Mouse (Mus musculus) thymus, adult 2 months (tissue): ENCODE data around the gene Grpel1. TPM values are rescaled to one million over a fixed set of nuclear protein-coding genes. Genes with fewer than 3 reads are reported as not detected.

Experiments
- DNase-seq: peaks from one replicate; pipeline ENCODE4 v3.0.0; 2021
- H3K27ac ChIP-seq: fragments of 200-500 bp; 2 replicates; pipeline ENCODE4 v1.5.1; 2012; ENCODE audit warnings: low read length, control low read depth; ENCODE audit not compliant: control insufficient read depth, insufficient read depth
- H3K27me3 ChIP-seq: fragments of 200-500 bp; 2 replicates; pipeline ENCODE4 v1.6.1; 2012; ENCODE audit warnings: mild to moderate bottlenecking, low read length, moderate library complexity, mixed read lengths; ENCODE audit not compliant: control insufficient read depth, insufficient read depth
- H3K36me3 ChIP-seq: fragments of 200-500 bp; 2 replicates; pipeline ENCODE4 v1.6.1; 2012; ENCODE audit warnings: mild to moderate bottlenecking, low read length, moderate library complexity; ENCODE audit not compliant: control insufficient read depth, insufficient read depth
- H3K4me1 ChIP-seq: fragments of 200-500 bp; replicated peaks from 2 replicates; pipeline ENCODE4 v1.6.1; 2012; ENCODE audit warnings: low read length; ENCODE audit not compliant: control insufficient read depth, insufficient read depth
- H3K4me3 ChIP-seq: fragments of 200-500 bp; 2 replicates; pipeline ENCODE4 v1.5.1; 2012; ENCODE audit warnings: mild to moderate bottlenecking, low read length, control low read depth, moderate library complexity; ENCODE audit not compliant: control insufficient read depth, insufficient read depth
- CTCF ChIP-seq: fragments of 200-500 bp; IDR thresholded peaks from 2 replicates; pipeline ENCODE4 v1.5.1; 2012; ENCODE audit warnings: mild to moderate bottlenecking, control low read depth, low read length, moderate library complexity, borderline replicate concordance; ENCODE audit not compliant: control insufficient read depth, poor library complexity, insufficient read depth; ENCODE audit errors: extremely low read depth
- POLR2A ChIP-seq: fragments of 200-500 bp; IDR thresholded peaks from 2 replicates; pipeline ENCODE4 v1.6.1; 2012; ENCODE audit warnings: mild to moderate bottlenecking, low read length, control low read depth, moderate library complexity; ENCODE audit not compliant: control insufficient read depth, poor library complexity, insufficient read depth; ENCODE audit errors: extremely low read depth
- WGBS: fragments of 180-500 bp; shearing (Covaris S2); methylation state at CpG from one replicate; pipeline ENCODE4 v1.1.7; 2018; 5-methylcytosine and 5-hydroxymethylcytosine counted together
- polyA plus RNA-seq: library from polyadenylated mRNA; depleted of rRNA; stranded (reverse); fragments of >200 nt; gene quantifications from 2 replicates; pipeline ENCODE4 v1.2.3, GENCODE M21; 2012; rRNA removed

Grpel1 gene
- 13.7 and 15.3 TPM in 2 replicates for polyA plus RNA-seq

- peaks cover 7% of the 10 kb centered on the region; the same call in 1 of the 2 replicates for H3K36me3 ChIP-seq
- H3K27ac ChIP-seq = peak within 1 kb of the TSS; percentile 12; the same call in 1 of the 2 replicates
- TF ChIP-seq CTCF (no peak), POLR2A (peak; percentile 81)
- peak; percentile 98 for DNase-seq
- H3K4me1 ChIP-seq = peaks cover 13% of the 10 kb centered on the region
- WGBS = under 1% methylated on average over 68 of the region's 68 CpGs
- no peaks in the 10 kb centered on the region for H3K27me3 ChIP-seq
- H3K4me3 ChIP-seq = peak within 1 kb of the TSS; percentile 90
These were observed at the start of gene Grpel1 for GRCm38 (mm10) chr5:36464709-36465661. TSS of gene Grpel1 (plus strand) at chr5:36464998.

- Histone ChIP-seq H3K4me1 (peaks cover 5% of the 10 kb centered on the region), H3K4me3 (no peak overlapping the region), H3K27me3 (no peaks in the 10 kb centered on the region), H3K36me3 (no peaks in the 10 kb centered on the region), H3K27ac (no peak overlapping the region)
- TF ChIP-seq POLR2A = no peak
- TF ChIP-seq CTCF = no peak
- no peak for DNase-seq
- 90% methylated on average over 3 of the region's 3 CpGs for WGBS
These were observed 44.9 kb upstream of the Grpel1 start for GRCm38 (mm10) chr5:36419861-36420260.

DNA sequence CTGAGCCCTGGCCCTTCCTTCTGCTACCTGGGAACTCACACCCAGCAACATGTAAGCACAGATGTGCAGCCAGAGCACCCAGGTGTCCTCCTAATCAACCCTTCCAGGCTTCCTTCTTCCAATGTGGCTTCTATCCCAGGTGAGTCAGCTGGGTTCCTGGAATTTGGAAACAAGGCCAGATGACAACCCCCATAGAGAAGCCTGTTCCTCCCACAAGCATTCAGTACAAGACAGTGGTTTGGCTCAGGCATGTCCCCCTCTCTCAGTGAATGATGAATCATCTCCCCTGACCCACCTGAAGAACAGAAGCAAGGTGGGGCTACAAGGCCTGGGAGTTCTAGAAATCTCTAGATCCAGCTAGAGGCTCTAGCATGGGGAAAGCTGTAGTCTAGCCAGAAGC lies 42.1 kb upstream of the Grpel1 start:
- no peaks in the 10 kb centered on the region; the same call in 1 of the 2 replicates for H3K27me3 ChIP-seq
- DNase-seq = no peak
- no peaks in the 10 kb centered on the region for H3K36me3 ChIP-seq
- no peak overlapping the region for H3K27ac ChIP-seq
- TF ChIP-seq POLR2A (no peak), CTCF (no peak)
- H3K4me3 ChIP-seq = no peak overlapping the region
- peaks cover 10% of the 10 kb centered on the region for H3K4me1 ChIP-seq

DNA sequence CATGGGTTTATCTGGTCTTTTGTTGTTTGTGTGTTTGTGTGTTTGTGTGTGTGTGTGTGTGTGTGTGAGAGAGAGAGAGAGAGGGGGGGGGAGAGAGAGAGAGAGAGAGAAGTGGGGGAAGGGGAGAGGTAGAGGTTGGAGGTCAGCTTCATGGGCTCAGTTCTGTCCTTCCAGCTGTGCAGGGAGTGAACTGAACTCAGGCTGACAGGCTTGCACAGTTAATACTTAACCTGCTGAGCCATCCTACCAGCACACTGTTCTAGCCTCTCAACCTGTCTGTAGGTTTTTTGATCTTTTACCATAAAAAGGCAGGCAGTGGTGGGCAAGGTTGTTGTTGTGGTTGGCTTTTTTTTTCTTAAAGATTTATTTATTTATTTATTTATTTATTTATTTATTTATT lies 40.1 kb upstream of the Grpel1 start:
- no peak for DNase-seq
- no peaks in the 10 kb centered on the region; the same call in 1 of the 2 replicates for H3K27me3 ChIP-seq

DNA sequence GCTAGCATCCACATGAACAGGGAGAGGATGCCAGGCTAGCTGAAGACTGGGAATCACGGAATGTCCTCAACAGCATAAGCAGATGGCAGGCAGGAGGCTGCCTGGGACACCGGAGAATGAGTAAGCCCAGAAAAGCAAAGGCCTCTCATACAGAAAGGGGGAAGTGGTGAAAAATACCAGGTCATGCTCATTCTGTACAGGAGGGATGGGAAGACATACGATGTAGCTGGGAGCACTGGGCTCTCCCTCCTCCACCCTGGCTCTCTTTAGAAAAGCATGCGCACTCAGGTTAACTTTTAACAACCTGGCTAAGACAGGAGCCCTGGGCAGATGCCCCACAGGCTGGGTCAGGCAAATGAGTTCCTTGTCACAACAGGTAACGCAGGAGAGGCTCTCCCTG lies 38.4 kb upstream of the Grpel1 start:
- WGBS = 38% methylated on average over 5 of the region's 5 CpGs
- no peak for DNase-seq
- no peak overlapping the region for H3K4me3 ChIP-seq
- H3K4me1 ChIP-seq = peaks cover 10% of the 10 kb centered on the region
- no peaks in the 10 kb centered on the region; the same call in 1 of the 2 replicates for H3K27me3 ChIP-seq
- TF ChIP-seq CTCF (no peak), POLR2A (no peak)
- no peak overlapping the region for H3K27ac ChIP-seq
- H3K36me3 ChIP-seq = no peaks in the 10 kb centered on the region

More for the DNA sequence above, 40.1 kb upstream of the Grpel1 start:
- Histone ChIP-seq H3K36me3 (no peaks in the 10 kb centered on the region), H3K4me3 (no peak overlapping the region), H3K4me1 (peaks cover 10% of the 10 kb centered on the region), H3K27ac (no peak overlapping the region)
- no peak for TF ChIP-seq POLR2A
- TF ChIP-seq CTCF = no peak

DNA sequence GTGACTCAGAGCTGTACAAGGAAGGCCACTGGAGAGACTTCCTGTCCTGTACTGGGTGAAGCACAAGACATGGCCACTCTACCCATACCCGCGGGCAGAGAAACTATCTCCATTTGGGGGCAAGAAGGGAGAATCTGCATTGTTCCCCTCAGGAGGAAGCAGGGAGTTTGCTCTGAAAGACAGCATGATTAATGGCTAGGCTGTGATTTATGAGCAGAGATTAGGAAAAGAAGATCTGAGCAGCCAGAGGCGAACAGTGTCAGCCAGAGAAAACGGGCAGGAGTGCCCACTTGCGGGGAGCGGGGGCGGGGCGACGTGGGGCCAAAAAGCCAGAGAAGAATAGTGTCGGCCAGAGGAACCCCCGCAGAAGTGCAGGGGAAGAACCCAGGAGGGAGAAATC lies 37.0 kb upstream of the Grpel1 start:
- TF ChIP-seq POLR2A = no peak
- no peak for TF ChIP-seq CTCF
- Histone ChIP-seq H3K27ac (no peak overlapping the region), H3K36me3 (no peaks in the 10 kb centered on the region), H3K27me3 (no peaks in the 10 kb centered on the region; the same call in 1 of the 2 replicates), H3K4me3 (no peak overlapping the region), H3K4me1 (peaks cover 10% of the 10 kb centered on the region)
- DNase-seq = no peak
- WGBS = 32% methylated on average over 11 of the region's 11 CpGs
